Mouse (Mus musculus): ENCODE measurements around the gene Gimap3. TPM values are rescaled to one million over a fixed set of nuclear protein-coding genes. Genes with fewer than 3 reads are reported as not detected.
A peak's percentile ranks its signal among the peaks of the same experiment; 100 is the strongest.

Gimap3 gene
- polyA plus RNA-seq, 1 experiment from 2014 or later, result 0.08 TPM

DNA sequence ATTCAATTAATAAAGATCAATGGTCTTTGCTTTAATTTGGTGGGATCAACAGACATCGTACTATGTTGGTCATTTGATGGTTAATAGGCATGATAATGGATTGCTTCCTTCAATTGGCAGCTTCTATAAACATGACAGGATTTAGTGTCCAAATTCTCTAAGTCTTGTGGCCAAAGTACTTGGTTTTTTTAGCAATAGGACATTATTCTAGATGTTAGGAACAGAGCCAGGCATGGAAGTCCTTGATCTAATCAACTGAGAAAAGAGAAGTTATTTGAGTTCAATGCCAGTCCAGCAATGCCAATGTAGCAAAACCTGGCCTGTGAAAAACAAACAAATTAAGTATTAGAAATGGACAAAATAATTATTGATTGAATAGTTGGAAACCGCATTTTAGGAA is 14.9 kb upstream of the Gimap3 start:
- H3K9me3 ChIP-seq (ENCODE audit: control insufficient read depth, low read length), result no peaks in the 10 kb centered on the region
- DNase-seq (ENCODE audit: low spot score) (no peak), ATAC-seq (replicated peaks; ENCODE audit: low FRiP score) (no peak)
- H3K27me3 ChIP-seq (replicated peaks; ENCODE audit: control insufficient read depth, insufficient read depth, low read length), result no peaks in the 10 kb centered on the region
- H3K4me1 ChIP-seq (replicated peaks; ENCODE audit: control insufficient read depth, insufficient read depth, low read length), result no peaks in the 10 kb centered on the region
- H3K27ac ChIP-seq (ENCODE audit: low read depth, low read length), result no peak overlapping the region
- WGBS, result 86% methylated on average over 2 of the region's 2 CpGs
- H3K4me3 ChIP-seq (ENCODE audit: low read depth, low read length), result no peak overlapping the region
- H3K36me3 ChIP-seq (ENCODE audit: control insufficient read depth, insufficient read depth, low read length), result no peaks in the 10 kb centered on the region
- H3K9ac ChIP-seq (ENCODE audit: low read depth, low read length), result no peak overlapping the region
- no peak overlapping the region for H3K4me2 ChIP-seq

- Histone ChIP-seq H3K4me3 (ENCODE audit: low read depth, low read length) (no peak overlapping the region), H3K4me2 (no peak overlapping the region), H3K9me3 (ENCODE audit: control insufficient read depth, low read length) (no peaks in the 10 kb centered on the region), H3K36me3 (ENCODE audit: control insufficient read depth, insufficient read depth, low read length) (no peaks in the 10 kb centered on the region), H3K27ac (ENCODE audit: low read depth, low read length) (no peak overlapping the region), H3K27me3 (replicated peaks; ENCODE audit: control insufficient read depth, insufficient read depth, low read length) (no peaks in the 10 kb centered on the region), H3K9ac (ENCODE audit: low read depth, low read length) (no peak overlapping the region), H3K4me1 (replicated peaks; ENCODE audit: control insufficient read depth, insufficient read depth, low read length) (no peaks in the 10 kb centered on the region)
- DNase-seq (ENCODE audit: low spot score) (no peak), ATAC-seq (replicated peaks; ENCODE audit: low FRiP score) (no peak)
- WGBS, result 77% methylated on average over 1 of the region's 1 CpGs
Measured at GRCm38 (mm10) chr6:48785189-48785588, 14.5 kb upstream of the Gimap3 start.

DNA sequence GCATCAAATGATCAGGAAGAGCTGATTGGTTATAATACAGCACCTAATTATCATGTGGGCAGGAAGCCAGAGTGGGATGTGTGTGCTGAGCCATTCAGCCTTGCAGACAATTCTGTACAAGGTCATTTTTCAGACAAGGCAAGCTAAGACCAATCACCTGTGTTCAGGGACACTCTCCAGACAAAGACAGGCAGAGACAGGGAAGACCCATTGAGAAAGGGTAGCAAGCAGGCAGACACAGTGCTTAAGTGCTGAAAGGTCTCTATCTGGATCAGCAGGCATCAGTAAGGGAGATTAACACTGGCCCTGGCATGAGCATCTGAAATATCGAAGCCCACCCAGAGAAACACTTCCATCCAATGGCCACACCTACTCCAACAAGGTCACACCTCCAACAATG is 13.8 kb upstream of the Gimap3 start:
- H3K36me3 ChIP-seq (ENCODE audit: control insufficient read depth, insufficient read depth, low read length), result no peaks in the 10 kb centered on the region
- no peak for DNase-seq (ENCODE audit: low spot score)
- no peak overlapping the region for H3K9ac ChIP-seq (ENCODE audit: low read depth, low read length)
- H3K4me3 ChIP-seq (ENCODE audit: low read depth, low read length), result no peak overlapping the region
- H3K27ac ChIP-seq (ENCODE audit: low read depth, low read length), result no peak overlapping the region
- no peak for ATAC-seq (replicated peaks; ENCODE audit: low FRiP score)
- no peak overlapping the region for H3K4me2 ChIP-seq
- 96% methylated on average over 1 of the region's 1 CpGs for WGBS
- H3K4me1 ChIP-seq (replicated peaks; ENCODE audit: control insufficient read depth, insufficient read depth, low read length), result no peaks in the 10 kb centered on the region
- H3K27me3 ChIP-seq (replicated peaks; ENCODE audit: control insufficient read depth, insufficient read depth, low read length), result no peaks in the 10 kb centered on the region
- no peaks in the 10 kb centered on the region for H3K9me3 ChIP-seq (ENCODE audit: control insufficient read depth, low read length)

GRCm38 (mm10) chr6:48772030-48772429 is 1.4 kb upstream of the Gimap3 start:
- no peak overlapping the region for H3K9ac ChIP-seq (ENCODE audit: low read depth, low read length)
- ATAC-seq (replicated peaks; ENCODE audit: low FRiP score) (no peak; the same call in 1 of the 2 replicates), DNase-seq (ENCODE audit: low spot score) (peak; percentile 61)
- H3K4me3 ChIP-seq (ENCODE audit: low read depth, low read length), result no peak overlapping the region
- no peak overlapping the region for H3K27ac ChIP-seq (ENCODE audit: low read depth, low read length)
- 8% methylated on average over 8 of the region's 8 CpGs for WGBS
- no peaks in the 10 kb centered on the region for H3K36me3 ChIP-seq (ENCODE audit: control insufficient read depth, insufficient read depth, low read length)
- no peaks in the 10 kb centered on the region for H3K9me3 ChIP-seq (ENCODE audit: control insufficient read depth, low read length)
- no peak overlapping the region for H3K4me2 ChIP-seq
- H3K27me3 ChIP-seq (replicated peaks; ENCODE audit: control insufficient read depth, insufficient read depth, low read length), result no peaks in the 10 kb centered on the region
- no peaks in the 10 kb centered on the region for H3K4me1 ChIP-seq (replicated peaks; ENCODE audit: control insufficient read depth, insufficient read depth, low read length)

- DNase-seq (ENCODE audit: low spot score), result no peak
- H3K9ac ChIP-seq (ENCODE audit: low read depth, low read length), result no peak overlapping the region
- H3K9me3 ChIP-seq (ENCODE audit: control insufficient read depth, low read length), result no peaks in the 10 kb centered on the region
- H3K36me3 ChIP-seq (ENCODE audit: control insufficient read depth, insufficient read depth, low read length), result no peaks in the 10 kb centered on the region
- H3K27me3 ChIP-seq (replicated peaks; ENCODE audit: control insufficient read depth, insufficient read depth, low read length), result no peaks in the 10 kb centered on the region
- H3K4me3 ChIP-seq (ENCODE audit: low read depth, low read length), result no peak overlapping the region
- H3K4me1 ChIP-seq (replicated peaks; ENCODE audit: control insufficient read depth, insufficient read depth, low read length), result no peaks in the 10 kb centered on the region
- no peak overlapping the region for H3K4me2 ChIP-seq
- WGBS, result 80% methylated on average over 3 of the region's 3 CpGs
- ATAC-seq (replicated peaks; ENCODE audit: low FRiP score), result no peak
- no peak overlapping the region for H3K27ac ChIP-seq (ENCODE audit: low read depth, low read length)
Measured at GRCm38 (mm10) chr6:48768933-48769332, 1.7 kb downstream of the Gimap3 start.

GRCm38 (mm10) chr6:48768178-48768869 is 2.3 kb downstream of the Gimap3 start:
- Histone ChIP-seq H3K27ac (ENCODE audit: low read depth, low read length) (no peak overlapping the region), H3K4me1 (replicated peaks; ENCODE audit: control insufficient read depth, insufficient read depth, low read length) (no peaks in the 10 kb centered on the region), H3K4me2 (no peak overlapping the region), H3K9me3 (ENCODE audit: control insufficient read depth, low read length) (no peaks in the 10 kb centered on the region), H3K9ac (ENCODE audit: low read depth, low read length) (no peak overlapping the region), H3K36me3 (ENCODE audit: control insufficient read depth, insufficient read depth, low read length) (no peaks in the 10 kb centered on the region), H3K4me3 (ENCODE audit: low read depth, low read length) (no peak overlapping the region), H3K27me3 (replicated peaks; ENCODE audit: control insufficient read depth, insufficient read depth, low read length) (no peaks in the 10 kb centered on the region)
- DNase-seq (ENCODE audit: low spot score) (no peak), ATAC-seq (replicated peaks; ENCODE audit: low FRiP score) (no peak)
- 62% methylated on average over 9 of the region's 9 CpGs for WGBS

- Histone ChIP-seq H3K4me1 (replicated peaks; ENCODE audit: control insufficient read depth, insufficient read depth, low read length) (no peaks in the 10 kb centered on the region), H3K36me3 (ENCODE audit: control insufficient read depth, insufficient read depth, low read length) (no peaks in the 10 kb centered on the region), H3K4me3 (ENCODE audit: low read depth, low read length) (no peak overlapping the region), H3K9me3 (ENCODE audit: control insufficient read depth, low read length) (no peaks in the 10 kb centered on the region), H3K9ac (ENCODE audit: low read depth, low read length) (no peak overlapping the region), H3K27ac (ENCODE audit: low read depth, low read length) (no peak overlapping the region), H3K4me2 (no peak overlapping the region), H3K27me3 (replicated peaks; ENCODE audit: control insufficient read depth, insufficient read depth, low read length) (no peaks in the 10 kb centered on the region)
- ATAC-seq (replicated peaks; ENCODE audit: low FRiP score), result no peak
- WGBS, result 93% methylated on average over 10 of the region's 10 CpGs
- no peak for DNase-seq (ENCODE audit: low spot score)
Measured at GRCm38 (mm10) chr6:48764496-48764895, 6.2 kb downstream of the Gimap3 start.

- Histone ChIP-seq H3K4me1 (replicated peaks; ENCODE audit: control insufficient read depth, insufficient read depth, low read length) (no peaks in the 10 kb centered on the region), H3K9me3 (ENCODE audit: control insufficient read depth, low read length) (no peaks in the 10 kb centered on the region), H3K4me2 (no peak overlapping the region), H3K4me3 (ENCODE audit: low read depth, low read length) (no peak overlapping the region), H3K27me3 (replicated peaks; ENCODE audit: control insufficient read depth, insufficient read depth, low read length) (no peaks in the 10 kb centered on the region), H3K27ac (ENCODE audit: low read depth, low read length) (no peak overlapping the region), H3K36me3 (ENCODE audit: control insufficient read depth, insufficient read depth, low read length) (no peaks in the 10 kb centered on the region), H3K9ac (ENCODE audit: low read depth, low read length) (no peak overlapping the region)
- WGBS, result 83% methylated on average over 7 of the region's 7 CpGs
- ATAC-seq (replicated peaks; ENCODE audit: low FRiP score) (no peak), DNase-seq (ENCODE audit: low spot score) (no peak)
Measured at GRCm38 (mm10) chr6:48763567-48764270, 6.9 kb downstream of the Gimap3 start.

Measured in liver, embryonic 11.5 days (tissue).